In the genomic region with DNA sequence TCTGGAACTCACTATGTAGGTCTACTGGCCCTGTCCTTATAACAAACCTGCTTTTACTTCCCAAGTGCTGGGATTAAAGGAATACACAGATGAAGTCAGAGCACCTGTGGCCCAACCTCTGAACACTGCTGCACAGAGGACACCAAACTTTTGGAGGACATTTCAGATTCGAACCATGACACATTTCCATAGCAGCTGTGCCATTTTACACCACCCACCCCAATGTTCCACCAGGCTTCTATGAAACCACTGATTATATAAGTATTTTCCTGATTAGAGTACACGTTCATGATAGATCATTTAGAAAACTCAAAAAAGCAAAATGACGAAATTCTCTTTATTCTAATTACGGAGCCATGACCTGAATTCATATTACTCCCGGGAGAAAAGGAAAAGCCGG, we compare ENCODE assay signal across 7 mouse cellular contexts. TPM values are rescaled to one million over a fixed set of nuclear protein-coding genes. Genes with fewer than 3 reads are reported as not detected.
DNase-seq lines count a peak whose midpoint lies in the region; ATAC-seq and TF ChIP-seq lines count a peak whose summit lies in the region.

No protein-coding gene starts in this region.

- peak overlapping the region; percentile 68 for H3K9ac ChIP-seq in embryonic facial prominence, embryonic 12.5 days
- H3K9ac ChIP-seq in hindbrain, embryonic 14.5 days: peak overlapping the region; percentile 50
- peak overlapping the region; percentile 67 for H3K9ac ChIP-seq in midbrain, embryonic 11.5 days (ENCODE audit: low read length)

- H3K27me3 ChIP-seq in embryonic facial prominence, embryonic 12.5 days: no peaks in the 10 kb centered on the region
- no peaks in the 10 kb centered on the region for H3K27me3 ChIP-seq in hindbrain, embryonic 14.5 days (ENCODE audit: control insufficient read depth, insufficient read depth, low read length)
- no peaks in the 10 kb centered on the region for H3K27me3 ChIP-seq in midbrain, embryonic 11.5 days (ENCODE audit: control insufficient read depth, insufficient read depth, low read length)

- no peak for TF ChIP-seq POLR2A in lung, adult 2 months (IDR thresholded peaks at IDR 0.05; ENCODE audit: borderline replicate concordance, extremely low read depth, low read depth, low read length)

- DNase-seq in lung, adult 2 months: no peak
- DNase-seq in lung, postnatal 25 days (ENCODE audit: low spot score): no peak
- DNase-seq in hindbrain, embryonic 14.5 days (ENCODE audit: low spot score): no peak
- DNase-seq in midbrain, embryonic 11.5 days (ENCODE audit: low spot score, missing footprints): no peak
- DNase-seq in urinary bladder, postnatal 4 days (ENCODE audit: low spot score in 2 of 2): no peak
- no peak for DNase-seq in spleen, postnatal 4 days (ENCODE audit: low spot score in 2 of 2)

- peak overlapping the region; percentile 63 for H3K4me2 ChIP-seq in embryonic facial prominence, embryonic 12.5 days (replicated peaks)
- peak overlapping the region; percentile 71 for H3K4me2 ChIP-seq in hindbrain, embryonic 14.5 days (replicated peaks)
- peak overlapping the region; percentile 60 for H3K4me2 ChIP-seq in midbrain, embryonic 11.5 days

- no peak for TF ChIP-seq CTCF in lung, adult 2 months (IDR thresholded peaks at IDR 0.05; ENCODE audit: insufficient read depth, low read length)

- WGBS in lung, adult 2 months: 20% methylated on average over 6 of the region's 6 CpGs
- WGBS in embryonic facial prominence, embryonic 12.5 days: 53% methylated on average over 6 of the region's 6 CpGs
- 59% methylated on average over 6 of the region's 6 CpGs for WGBS in hindbrain, embryonic 14.5 days
- WGBS in midbrain, embryonic 11.5 days: 70% methylated on average over 6 of the region's 6 CpGs

- peak overlapping the region; percentile 61 for H3K4me3 ChIP-seq in lung, adult 2 months (replicated peaks; ENCODE audit: extremely low read depth, low read depth, low read length)
- H3K4me3 ChIP-seq in embryonic facial prominence, embryonic 12.5 days: peak overlapping the region; percentile 75
- peak overlapping the region; percentile 50 for H3K4me3 ChIP-seq in hindbrain, embryonic 14.5 days (replicated peaks; ENCODE audit: low read length)
- H3K4me3 ChIP-seq in midbrain, embryonic 11.5 days (ENCODE audit: low read depth, low read length): peak overlapping the region; percentile 81

- peaks cover 2% of the 10 kb centered on the region; the same call in 1 of the 2 replicates for H3K4me1 ChIP-seq in lung, adult 2 months (ENCODE audit: control insufficient read depth, insufficient read depth, low read length)
- H3K4me1 ChIP-seq in embryonic facial prominence, embryonic 12.5 days: peaks cover 12% of the 10 kb centered on the region
- H3K4me1 ChIP-seq in hindbrain, embryonic 14.5 days (replicated peaks; ENCODE audit: control insufficient read depth, insufficient read depth, low read length): peaks cover 10% of the 10 kb centered on the region; the same call in 1 of the 2 replicates
- peaks cover 12% of the 10 kb centered on the region for H3K4me1 ChIP-seq in midbrain, embryonic 11.5 days (ENCODE audit: control insufficient read depth, insufficient read depth, low read length)

- peaks cover 22% of the 10 kb centered on the region for H3K36me3 ChIP-seq in embryonic facial prominence, embryonic 12.5 days
- H3K36me3 ChIP-seq in hindbrain, embryonic 14.5 days (replicated peaks; ENCODE audit: control insufficient read depth, insufficient read depth): no peaks in the 10 kb centered on the region
- peaks cover 2% of the 10 kb centered on the region; the same call in 1 of the 2 replicates for H3K36me3 ChIP-seq in midbrain, embryonic 11.5 days (ENCODE audit: control insufficient read depth, insufficient read depth, low read length)

- no peaks in the 10 kb centered on the region for H3K9me3 ChIP-seq in embryonic facial prominence, embryonic 12.5 days
- H3K9me3 ChIP-seq in hindbrain, embryonic 14.5 days (ENCODE audit: control insufficient read depth, low read length): no peaks in the 10 kb centered on the region
- H3K9me3 ChIP-seq in midbrain, embryonic 11.5 days (ENCODE audit: control insufficient read depth, low read length): no peaks in the 10 kb centered on the region

- peak overlapping the region; percentile 73; the same call in 1 of the 2 replicates for H3K27ac ChIP-seq in embryonic facial prominence, embryonic 12.5 days
- peak overlapping the region; percentile 5; the same call in 1 of the 2 replicates for H3K27ac ChIP-seq in hindbrain, embryonic 14.5 days
- H3K27ac ChIP-seq in midbrain, embryonic 11.5 days (ENCODE audit: low read depth, low read length): no peak overlapping the region; the same call in 1 of the 2 replicates

- no peak for ATAC-seq in embryonic facial prominence, embryonic 12.5 days (ENCODE audit: insufficient number of reproducible peaks, insufficient read depth, low FRiP score, low TSS enrichment)
- ATAC-seq in hindbrain, embryonic 14.5 days (ENCODE audit: low FRiP score): no peak
- no peak for ATAC-seq in midbrain, embryonic 11.5 days (ENCODE audit: low FRiP score)

RNA-seq across cellular contexts. Expression of a gene that starts 0.6 kb away (rescaled TPM):
- 12.2 and 13.8 TPM in 2 replicates for polyA plus RNA-seq in lung, adult 2 months (2012; rRNA removed)
- polyA plus RNA-seq in embryonic facial prominence, embryonic 12.5 days (2016; fragmentation: Nextera tagmentation; extraction: Ambion mirVana): 349 and 350 TPM in 2 replicates
- polyA plus RNA-seq in hindbrain, embryonic 14.5 days (2014; fragmentation: Nextera tagmentation; extraction: Ambion mirVana): 41.0 and 45.0 TPM in 2 replicates
- polyA plus RNA-seq in midbrain, embryonic 11.5 days (2014; fragmentation: Nextera tagmentation; extraction: Ambion mirVana): 398 and 399 TPM in 2 replicates

RNA-seq across cellular contexts. Expression of a gene that starts 18.2 kb away (rescaled TPM):
- 82.9 and 97.2 TPM in 2 replicates for polyA plus RNA-seq in lung, adult 2 months (2012; rRNA removed)
- 24.4 and 24.7 TPM in 2 replicates for polyA plus RNA-seq in embryonic facial prominence, embryonic 12.5 days (2016; fragmentation: Nextera tagmentation; extraction: Ambion mirVana)
- polyA plus RNA-seq in hindbrain, embryonic 14.5 days (2014; fragmentation: Nextera tagmentation; extraction: Ambion mirVana): 33.3 and 41.0 TPM in 2 replicates
- 22.6 and 28.4 TPM in 2 replicates for polyA plus RNA-seq in midbrain, embryonic 11.5 days (2014; fragmentation: Nextera tagmentation; extraction: Ambion mirVana)

RNA-seq across cellular contexts. Expression of a gene that starts 45.4 kb away (rescaled TPM):
- 5.6 and 7.9 TPM in 2 replicates for polyA plus RNA-seq in lung, adult 2 months (2012; rRNA removed)
- 16.3 and 18.2 TPM in 2 replicates for polyA plus RNA-seq in embryonic facial prominence, embryonic 12.5 days (2016; fragmentation: Nextera tagmentation; extraction: Ambion mirVana)
- 202 and 220 TPM in 2 replicates for polyA plus RNA-seq in hindbrain, embryonic 14.5 days (2014; fragmentation: Nextera tagmentation; extraction: Ambion mirVana)
- 81.4 and 89.1 TPM in 2 replicates for polyA plus RNA-seq in midbrain, embryonic 11.5 days (2014; fragmentation: Nextera tagmentation; extraction: Ambion mirVana)
